Mouse (Mus musculus): Measurements from ENCODE around the gene Ptger3. TPM values are rescaled to one million over a fixed set of nuclear protein-coding genes. Genes with fewer than 3 reads are reported as not detected.

The Ptger3 gene
- total RNA-seq, 2 experiments from 2014 or later = 0.26 to 1.0 TPM

DNA sequence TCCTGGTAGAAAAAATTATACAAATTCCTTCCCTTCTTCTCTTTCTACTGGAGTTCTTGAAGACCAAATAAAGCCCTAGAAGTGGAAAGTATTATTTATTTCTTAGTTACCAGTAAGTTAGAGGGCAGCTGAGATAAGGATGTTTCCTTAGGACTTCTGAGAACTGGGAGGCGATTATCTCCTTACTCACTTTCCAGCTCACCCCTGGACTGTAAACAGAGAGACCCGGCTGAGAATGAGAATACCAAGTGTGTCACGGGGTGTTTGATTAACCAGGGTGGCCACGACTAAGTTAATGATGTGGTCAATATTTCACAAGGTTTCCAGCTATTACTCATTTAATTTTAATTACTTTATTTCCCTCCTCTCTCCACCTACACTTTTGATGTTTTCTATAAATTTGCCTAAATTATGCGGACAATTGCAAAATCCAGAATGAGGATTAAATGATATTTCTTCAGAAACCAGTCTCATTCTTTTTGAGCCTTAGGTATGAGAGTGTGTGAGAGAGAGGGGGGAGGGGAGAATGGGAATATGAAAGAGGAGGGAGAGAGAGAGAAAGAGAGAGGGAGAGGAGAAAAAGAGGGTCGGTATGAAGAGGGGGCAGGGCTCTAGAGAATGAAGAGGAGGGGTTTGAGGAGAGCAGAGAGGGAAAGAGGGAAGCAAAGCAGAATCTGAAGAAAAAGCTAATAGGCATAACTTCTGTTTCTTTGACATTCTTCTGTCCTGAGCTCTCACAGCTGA lies 121.9 kb downstream of the Ptger3 start:
- intact Hi-C loops (cut with DNase I) = no loop called here
- no peak for DNase-seq (ENCODE audit: low spot score)

Small RNAs within 50 kb of the gene (microRNA-seq; reads per million reads assigned to microRNA genes)
- gene Mir186 = 125 reads per million, percentile 61 among the genes with 10 or more reads in this experiment

Other genes starting within 250 kb of the Ptger3 start
- 10 to 100 TPM; 39.0 to 40.0 TPM for gene Zranb2, start 32.7 kb upstream of the Ptger3 start, total RNA-seq (2021)